Mouse (Mus musculus): ENCODE results near the gene Shank2. TPM values are rescaled to one million over a fixed set of nuclear protein-coding genes. Genes with fewer than 3 reads are reported as not detected.

The Shank2 gene
- total and polyA plus RNA-seq, 3 experiments = not detected

- H3K9me3 ChIP-seq (replicated peaks; ENCODE audit: insufficient read depth, low read length) = no peaks in the 10 kb centered on the region
- H3K27me3 ChIP-seq (ENCODE audit: control insufficient read depth in 1 of 2, insufficient read depth in 2 of 2, low read length in 2 of 2) = no peaks in the 10 kb centered on the region
- no peak for TF ChIP-seq TCF12 (IDR thresholded peaks at IDR 0.05; ENCODE audit: low read depth, low read length)
- no peak for DNase-seq (ENCODE audit: low read depth, low spot score)
- no peaks in the 10 kb centered on the region for H3K79me2 ChIP-seq (ENCODE audit: control insufficient read depth, insufficient read depth, low read length, poor library complexity)
- no peaks in the 10 kb centered on the region for H3K36me3 ChIP-seq (ENCODE audit: control insufficient read depth in 1 of 2, insufficient read depth in 2 of 2, low read length in 2 of 2)
- no peak overlapping the region for H3K9ac ChIP-seq (ENCODE audit: control insufficient read depth, low read depth, low read length, poor library complexity, severe bottlenecking)
- H3K27ac ChIP-seq (ENCODE audit: control insufficient read depth, low read depth, low read length) = no peak overlapping the region
- H3K4me1 ChIP-seq (ENCODE audit: control insufficient read depth in 1 of 2, insufficient read depth in 2 of 2, low read length in 2 of 2) = no peaks in the 10 kb centered on the region
- no peak overlapping the region for H3K4me3 ChIP-seq (ENCODE audit: control insufficient read depth in 1 of 2, insufficient read depth in 1 of 2, low read depth in 2 of 2, low read length in 2 of 2)
Observed at GRCm38 (mm10) chr7:144251250-144251649, 249.5 kb downstream of the Shank2 start.

- Histone ChIP-seq H3K27me3 (ENCODE audit: control insufficient read depth in 1 of 2, insufficient read depth in 2 of 2, low read length in 2 of 2) (no peaks in the 10 kb centered on the region), H3K79me2 (ENCODE audit: control insufficient read depth, insufficient read depth, low read length, poor library complexity) (no peaks in the 10 kb centered on the region), H3K9ac (ENCODE audit: control insufficient read depth, low read depth, low read length, poor library complexity, severe bottlenecking) (no peak overlapping the region), H3K4me3 (ENCODE audit: control insufficient read depth in 1 of 2, insufficient read depth in 1 of 2, low read depth in 2 of 2, low read length in 2 of 2) (no peak overlapping the region), H3K27ac (ENCODE audit: control insufficient read depth, low read depth, low read length) (no peak overlapping the region), H3K4me1 (ENCODE audit: control insufficient read depth in 1 of 2, insufficient read depth in 2 of 2, low read length in 2 of 2) (no peaks in the 10 kb centered on the region), H3K9me3 (replicated peaks; ENCODE audit: insufficient read depth, low read length) (no peaks in the 10 kb centered on the region), H3K36me3 (ENCODE audit: control insufficient read depth in 1 of 2, insufficient read depth in 2 of 2, low read length in 2 of 2) (no peaks in the 10 kb centered on the region)
- TF ChIP-seq NELFE (IDR thresholded peaks at IDR 0.05; ENCODE audit: low read depth, low read length) = no peak
- no peak for TF ChIP-seq SIN3A (IDR thresholded peaks at IDR 0.05; ENCODE audit: low read length)
- TF ChIP-seq ZMIZ1 (IDR thresholded peaks at IDR 0.05; ENCODE audit: low read depth, low read length) = no peak
- no peak for TF ChIP-seq MEF2A (IDR thresholded peaks at IDR 0.05; ENCODE audit: extremely low read depth, insufficient replicate concordance, low read depth, low read length, poor library complexity, severe bottlenecking)
- TF ChIP-seq EP300 (IDR thresholded peaks at IDR 0.05; ENCODE audit: low read depth in 1 of 2, low read length in 2 of 2) = no peak
- TF ChIP-seq ELF1 (IDR thresholded peaks at IDR 0.05; ENCODE audit: low read depth, low read length) = no peak
- no peak for TF ChIP-seq ZNF384 (IDR thresholded peaks at IDR 0.05; ENCODE audit: low read depth, low read length)
- no peak for TF ChIP-seq TBP (IDR thresholded peaks at IDR 0.05; ENCODE audit: low read depth, low read length)
- TF ChIP-seq POLR2A (IDR thresholded peaks at IDR 0.05; ENCODE audit: control insufficient read depth in 1 of 2, insufficient read depth in 1 of 2, low read depth in 1 of 2, low read length in 2 of 2, poor library complexity in 1 of 2) = no peak
- no peak for TF ChIP-seq KAT2A (conservative IDR thresholded peaks at IDR 0.05; ENCODE audit: low read depth, low read length)
- DNase-seq (ENCODE audit: low read depth, low spot score) = no peak
Observed at GRCm38 (mm10) chr7:144254674-144255246, 253.0 kb downstream of the Shank2 start.

- no peak for DNase-seq (ENCODE audit: low read depth, low spot score)
- no peak for TF ChIP-seq CHD1 (IDR thresholded peaks at IDR 0.05; ENCODE audit: low read depth, low read length)
- no peak for TF ChIP-seq USF1 (IDR thresholded peaks at IDR 0.05; ENCODE audit: low read depth, low read length)
- no peak for TF ChIP-seq JUND (IDR thresholded peaks at IDR 0.05; ENCODE audit: low read depth, low read length)
- Histone ChIP-seq H3K4me3 (ENCODE audit: control insufficient read depth in 1 of 2, insufficient read depth in 1 of 2, low read depth in 2 of 2, low read length in 2 of 2) (no peak overlapping the region), H3K36me3 (ENCODE audit: control insufficient read depth in 1 of 2, insufficient read depth in 2 of 2, low read length in 2 of 2) (no peaks in the 10 kb centered on the region), H3K27me3 (ENCODE audit: control insufficient read depth in 1 of 2, insufficient read depth in 2 of 2, low read length in 2 of 2) (no peaks in the 10 kb centered on the region), H3K4me1 (ENCODE audit: control insufficient read depth in 1 of 2, insufficient read depth in 2 of 2, low read length in 2 of 2) (no peaks in the 10 kb centered on the region), H3K79me2 (ENCODE audit: control insufficient read depth, insufficient read depth, low read length, poor library complexity) (no peaks in the 10 kb centered on the region), H3K9me3 (replicated peaks; ENCODE audit: insufficient read depth, low read length) (no peaks in the 10 kb centered on the region), H3K27ac (ENCODE audit: control insufficient read depth, low read depth, low read length) (no peak overlapping the region), H3K9ac (ENCODE audit: control insufficient read depth, low read depth, low read length, poor library complexity, severe bottlenecking) (no peak overlapping the region)
Observed at GRCm38 (mm10) chr7:144257821-144258220, 256.1 kb downstream of the Shank2 start.
